Mouse (Mus musculus) retina, postnatal 7 days (tissue): Measurements from ENCODE around the gene Nubpl.

Experiments
- DNase-seq: peaks from one replicate; pipeline ENCODE4 v3.0.0-alpha.2; 2012; ENCODE audit warnings: low read depth, low spot score

Gene Nubpl

DNA sequence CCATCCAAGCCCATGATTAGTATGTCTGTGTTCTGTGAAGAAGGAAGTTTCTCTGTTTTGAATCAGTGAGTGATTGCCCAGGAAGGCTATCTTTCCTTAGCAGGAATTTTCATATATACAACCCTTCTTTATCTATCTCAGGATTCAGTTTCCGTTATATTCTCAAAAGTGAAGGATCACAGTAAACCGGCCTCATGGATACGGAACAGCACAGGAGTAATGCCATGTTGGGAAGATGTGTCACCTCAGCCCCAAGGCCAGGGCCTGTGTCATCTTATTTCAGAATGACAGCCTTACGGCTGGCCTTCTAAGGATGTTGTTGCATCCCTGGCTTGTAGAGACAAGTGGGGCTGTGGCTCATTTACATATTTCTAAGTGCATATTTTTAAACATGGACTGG is 231.0 kb downstream of the Nubpl start:
- no peak for DNase-seq

GRCm38 (mm10) chr12:52335142-52335765 is 237.7 kb downstream of the Nubpl start:
- DNase-seq, result no peak

GRCm38 (mm10) chr12:52338136-52338753 is 240.7 kb downstream of the Nubpl start:
- no peak for DNase-seq

DNA sequence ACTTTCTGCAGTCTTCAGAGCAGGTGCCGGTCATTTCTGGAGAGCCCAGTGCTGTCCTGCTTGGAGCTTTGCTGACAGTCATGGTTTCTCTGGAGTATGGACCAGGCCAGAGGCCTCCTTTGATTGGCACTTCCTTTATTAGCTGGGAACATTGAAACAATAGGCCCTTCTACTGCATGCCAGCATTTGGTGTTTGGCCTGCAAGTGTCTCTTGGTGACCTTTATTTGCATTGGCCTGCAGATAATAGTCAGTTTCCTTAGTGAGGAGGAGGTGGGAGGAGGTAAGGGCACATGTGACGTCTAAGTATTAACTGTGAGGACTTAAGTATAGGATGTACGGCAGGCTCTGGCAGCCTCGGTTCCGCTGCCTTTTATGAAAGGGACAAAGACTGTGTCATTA is 249.1 kb downstream of the Nubpl start:
- DNase-seq, result no peak

DNA sequence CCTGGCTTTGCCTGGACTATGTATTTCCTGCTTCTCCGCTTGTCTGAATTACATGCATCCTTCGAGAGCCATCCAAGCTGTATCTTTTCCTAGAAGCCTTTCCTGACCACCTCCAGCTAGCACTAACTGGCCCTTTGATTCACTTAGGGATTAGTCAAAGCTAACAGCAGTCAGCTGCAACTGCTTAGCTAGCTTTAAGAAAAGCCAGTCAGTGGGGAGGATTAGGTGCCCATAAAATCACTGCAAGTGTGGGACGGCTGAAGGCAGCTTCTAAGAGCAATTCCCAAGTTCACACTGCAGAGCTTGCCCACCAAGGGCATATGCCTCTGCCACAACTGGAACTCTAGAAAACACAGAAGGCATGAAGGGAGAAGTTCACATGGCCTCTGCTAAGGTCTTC is 252.7 kb downstream of the Nubpl start:
- no peak for DNase-seq

DNA sequence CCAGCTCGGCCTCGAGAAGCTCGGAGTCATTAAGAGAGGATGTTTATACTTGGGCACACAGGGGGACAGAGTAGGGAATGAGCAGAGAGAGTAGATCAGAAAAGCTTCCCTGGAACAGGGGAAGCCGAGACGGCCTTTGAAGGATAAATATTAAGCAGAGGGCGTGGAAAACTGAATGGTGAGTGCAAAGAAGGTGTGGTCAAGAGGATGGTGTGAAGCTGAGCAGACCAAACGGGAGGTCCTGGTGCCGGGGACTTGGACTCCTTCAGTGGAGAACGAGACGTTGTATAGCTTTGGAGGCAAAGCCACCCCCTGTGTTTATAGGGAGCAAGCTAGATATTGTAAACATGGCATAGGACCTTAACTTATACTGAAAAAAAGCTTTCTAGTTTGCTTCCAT is 261.9 kb downstream of the Nubpl start:
- no peak for DNase-seq

DNA sequence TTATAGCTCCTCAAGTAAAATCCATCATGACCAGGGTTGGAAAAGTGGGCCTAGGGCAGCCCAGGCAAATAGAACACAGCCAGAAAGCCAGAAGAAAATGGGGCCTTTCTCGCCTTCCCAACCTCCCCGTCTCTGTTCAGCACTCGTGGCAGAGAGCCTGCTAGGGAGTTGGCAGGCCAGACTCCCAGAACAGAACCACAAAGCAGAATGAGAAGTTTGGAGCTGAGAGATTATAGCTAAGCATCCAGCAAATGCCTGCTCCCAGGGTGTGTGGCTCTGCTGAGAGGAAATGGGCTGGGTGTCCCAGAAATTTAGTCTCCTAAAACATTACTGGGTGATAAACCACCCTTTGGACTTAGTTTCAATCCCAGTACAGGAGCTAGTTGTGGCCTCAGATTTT is 262.6 kb downstream of the Nubpl start:
- DNase-seq, result no peak

DNA sequence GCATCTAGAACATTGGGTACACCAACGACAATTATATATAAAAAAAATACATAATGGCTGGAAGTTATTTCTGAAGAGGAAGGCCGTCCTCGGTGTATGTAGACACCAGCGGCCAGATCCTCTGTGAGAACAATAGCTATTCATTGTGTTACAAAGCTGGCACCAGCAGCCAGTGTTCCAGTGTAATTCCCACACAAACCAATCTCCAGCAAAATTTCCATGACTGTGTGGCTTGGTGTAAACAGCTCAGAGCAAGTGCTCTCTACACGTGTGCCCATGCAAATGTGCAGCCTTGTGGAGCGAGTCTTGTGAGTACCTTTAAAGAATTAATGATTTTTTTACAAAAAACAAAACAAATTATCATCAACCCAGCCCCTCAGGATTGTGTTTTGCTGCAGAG is 263.7 kb downstream of the Nubpl start:
- DNase-seq, result no peak
